Mouse (Mus musculus): ENCODE measurements around the gene Myh3. TPM values are rescaled to one million over a fixed set of nuclear protein-coding genes. Genes with fewer than 3 reads are reported as not detected.

The Myh3 gene
- polyA plus RNA-seq, 1 experiment from 2014 or later, result 0.10 TPM

- WGBS, result 41% methylated on average over 11 of the region's 11 CpGs
- Histone ChIP-seq H3K9ac (ENCODE audit: low read depth, low read length) (no peak overlapping the region), H3K27ac (ENCODE audit: low read depth, low read length) (no peak overlapping the region), H3K4me1 (replicated peaks; ENCODE audit: control insufficient read depth, insufficient read depth, low read length) (no peaks in the 10 kb centered on the region), H3K4me3 (ENCODE audit: low read depth, low read length) (no peak overlapping the region), H3K9me3 (ENCODE audit: control insufficient read depth) (no peaks in the 10 kb centered on the region), H3K4me2 (replicated peaks; ENCODE audit: low read depth) (no peak overlapping the region), H3K27me3 (replicated peaks; ENCODE audit: control insufficient read depth, insufficient read depth, low read length) (no peaks in the 10 kb centered on the region; the same call in 1 of the 2 replicates), H3K36me3 (ENCODE audit: control insufficient read depth, insufficient read depth) (no peaks in the 10 kb centered on the region)
- no peak for ATAC-seq
- peak; percentile 90 for TF ChIP-seq CTCF (IDR thresholded peaks at IDR 0.05; ENCODE audit: low read depth)
Measured at GRCm38 (mm10) chr11:67112851-67113202, 34.7 kb downstream of the Myh3 start.

GRCm38 (mm10) chr11:67113381-67113780 is 35.3 kb downstream of the Myh3 start:
- ATAC-seq, result no peak
- Histone ChIP-seq H3K27ac (ENCODE audit: low read depth, low read length) (no peak overlapping the region), H3K4me3 (ENCODE audit: low read depth, low read length) (no peak overlapping the region), H3K4me1 (replicated peaks; ENCODE audit: control insufficient read depth, insufficient read depth, low read length) (no peaks in the 10 kb centered on the region), H3K9ac (ENCODE audit: low read depth, low read length) (no peak overlapping the region), H3K4me2 (replicated peaks; ENCODE audit: low read depth) (no peak overlapping the region), H3K9me3 (ENCODE audit: control insufficient read depth) (no peaks in the 10 kb centered on the region), H3K36me3 (ENCODE audit: control insufficient read depth, insufficient read depth) (no peaks in the 10 kb centered on the region), H3K27me3 (replicated peaks; ENCODE audit: control insufficient read depth, insufficient read depth, low read length) (no peaks in the 10 kb centered on the region; the same call in 1 of the 2 replicates)
- 86% methylated on average over 6 of the region's 6 CpGs for WGBS
- no peak for TF ChIP-seq CTCF (IDR thresholded peaks at IDR 0.05; ENCODE audit: low read depth)

- Histone ChIP-seq H3K9ac (ENCODE audit: low read depth, low read length) (no peak overlapping the region), H3K4me2 (replicated peaks; ENCODE audit: low read depth) (no peak overlapping the region), H3K4me1 (replicated peaks; ENCODE audit: control insufficient read depth, insufficient read depth, low read length) (no peaks in the 10 kb centered on the region), H3K9me3 (ENCODE audit: control insufficient read depth) (no peaks in the 10 kb centered on the region), H3K27ac (ENCODE audit: low read depth, low read length) (no peak overlapping the region), H3K36me3 (ENCODE audit: control insufficient read depth, insufficient read depth) (no peaks in the 10 kb centered on the region), H3K27me3 (replicated peaks; ENCODE audit: control insufficient read depth, insufficient read depth, low read length) (no peaks in the 10 kb centered on the region; the same call in 1 of the 2 replicates), H3K4me3 (ENCODE audit: low read depth, low read length) (no peak overlapping the region)
- WGBS, result 91% methylated on average over 5 of the region's 5 CpGs
- ATAC-seq, result no peak
- no peak for TF ChIP-seq CTCF (IDR thresholded peaks at IDR 0.05; ENCODE audit: low read depth)
Measured at GRCm38 (mm10) chr11:67114261-67114660, 36.2 kb downstream of the Myh3 start.

- H3K27ac ChIP-seq (ENCODE audit: low read depth, low read length), result no peak overlapping the region
- no peaks in the 10 kb centered on the region; the same call in 1 of the 2 replicates for H3K27me3 ChIP-seq (replicated peaks; ENCODE audit: control insufficient read depth, insufficient read depth, low read length)
- no peak for ATAC-seq
- H3K4me3 ChIP-seq (ENCODE audit: low read depth, low read length), result no peak overlapping the region
- no peaks in the 10 kb centered on the region for H3K4me1 ChIP-seq (replicated peaks; ENCODE audit: control insufficient read depth, insufficient read depth, low read length)
- WGBS, result 90% methylated on average over 12 of the region's 12 CpGs
- no peaks in the 10 kb centered on the region for H3K36me3 ChIP-seq (ENCODE audit: control insufficient read depth, insufficient read depth)
- TF ChIP-seq CTCF (IDR thresholded peaks at IDR 0.05; ENCODE audit: low read depth), result no peak
- no peak overlapping the region for H3K9ac ChIP-seq (ENCODE audit: low read depth, low read length)
- H3K9me3 ChIP-seq (ENCODE audit: control insufficient read depth), result no peaks in the 10 kb centered on the region
- no peak overlapping the region for H3K4me2 ChIP-seq (replicated peaks; ENCODE audit: low read depth)
Measured at GRCm38 (mm10) chr11:67114901-67115300, 36.8 kb downstream of the Myh3 start.

GRCm38 (mm10) chr11:67116725-67117124 is 38.6 kb downstream of the Myh3 start:
- no peak for TF ChIP-seq CTCF (IDR thresholded peaks at IDR 0.05; ENCODE audit: low read depth)
- H3K36me3 ChIP-seq (ENCODE audit: control insufficient read depth, insufficient read depth), result no peaks in the 10 kb centered on the region
- H3K27ac ChIP-seq (ENCODE audit: low read depth, low read length), result no peak overlapping the region
- H3K4me1 ChIP-seq (replicated peaks; ENCODE audit: control insufficient read depth, insufficient read depth, low read length), result no peaks in the 10 kb centered on the region
- no peak for ATAC-seq
- no peak overlapping the region for H3K4me2 ChIP-seq (replicated peaks; ENCODE audit: low read depth)
- H3K9me3 ChIP-seq (ENCODE audit: control insufficient read depth), result no peaks in the 10 kb centered on the region
- H3K4me3 ChIP-seq (ENCODE audit: low read depth, low read length), result no peak overlapping the region
- no peaks in the 10 kb centered on the region; the same call in 1 of the 2 replicates for H3K27me3 ChIP-seq (replicated peaks; ENCODE audit: control insufficient read depth, insufficient read depth, low read length)
- H3K9ac ChIP-seq (ENCODE audit: low read depth, low read length), result no peak overlapping the region
- 64% methylated on average over 5 of the region's 5 CpGs for WGBS

- Histone ChIP-seq H3K36me3 (ENCODE audit: control insufficient read depth, insufficient read depth) (no peaks in the 10 kb centered on the region), H3K4me2 (replicated peaks; ENCODE audit: low read depth) (no peak overlapping the region), H3K4me1 (replicated peaks; ENCODE audit: control insufficient read depth, insufficient read depth, low read length) (no peaks in the 10 kb centered on the region), H3K9ac (ENCODE audit: low read depth, low read length) (no peak overlapping the region), H3K27ac (ENCODE audit: low read depth, low read length) (no peak overlapping the region), H3K9me3 (ENCODE audit: control insufficient read depth) (no peaks in the 10 kb centered on the region), H3K4me3 (ENCODE audit: low read depth, low read length) (no peak overlapping the region), H3K27me3 (replicated peaks; ENCODE audit: control insufficient read depth, insufficient read depth, low read length) (no peaks in the 10 kb centered on the region)
- no peak for ATAC-seq
- 39% methylated on average over 4 of the region's 4 CpGs for WGBS
- no peak for TF ChIP-seq CTCF (IDR thresholded peaks at IDR 0.05; ENCODE audit: low read depth)
Measured at GRCm38 (mm10) chr11:67119539-67120070, 41.5 kb downstream of the Myh3 start.
